Mouse (Mus musculus): Measurements from ENCODE around the gene Naa20. TPM values are rescaled to one million over a fixed set of nuclear protein-coding genes. Genes with fewer than 3 reads are reported as not detected.

Gene Naa20
- 118 and 121 TPM in 2 replicates for polyA plus RNA-seq (2015; fragmentation: Nextera tagmentation; extraction: Ambion mirVana)

DNA sequence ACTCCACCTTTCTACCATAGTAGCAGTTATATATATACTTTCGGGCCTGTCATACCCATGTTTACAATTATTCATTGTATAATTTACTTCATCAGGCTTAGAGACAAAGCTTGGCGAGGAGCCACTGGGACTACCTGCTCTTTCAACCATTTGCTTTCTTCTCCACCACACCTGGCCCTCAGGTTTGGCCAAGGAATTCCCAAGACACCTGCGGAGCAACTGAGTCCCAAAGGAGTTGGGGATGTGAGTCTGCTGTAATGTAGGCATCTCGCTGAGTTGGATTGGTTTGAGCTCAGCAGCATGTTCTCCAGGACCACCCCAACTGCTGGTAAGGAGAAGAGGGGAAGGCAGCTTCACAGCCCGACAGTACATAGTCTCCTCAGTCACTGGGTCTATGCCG lies at the start of gene Naa20:
Naa20 (plus strand) TSS at position 239 of the 400 bp plus-strand sequence.
- peak within 1 kb of the TSS; percentile 77 for H3K4me2 ChIP-seq
- peak within 1 kb of the TSS; percentile 94; the same call in 1 of the 2 replicates for H3K9ac ChIP-seq
- H3K9me3 ChIP-seq, result no peaks in the 10 kb centered on the region
- peak within 1 kb of the TSS; percentile 99 for H3K4me3 ChIP-seq
- 0 out of 2 replicates have a peak, but pooled peaks cover under 1% of the 10 kb centered on the region for H3K36me3 ChIP-seq
- WGBS, result 91% methylated on average over 6 of the region's 6 CpGs
- H3K27ac ChIP-seq, result no peak within 1 kb of the TSS
- ATAC-seq (ENCODE audit: low FRiP score), result no peak
- H3K4me1 ChIP-seq (replicated peaks), result peaks cover 19% of the 10 kb centered on the region
- H3K27me3 ChIP-seq, result no peaks in the 10 kb centered on the region

- Histone ChIP-seq H3K27me3 (no peaks in the 10 kb centered on the region), H3K27ac (no peak overlapping the region), H3K9ac (no peak overlapping the region), H3K9me3 (no peaks in the 10 kb centered on the region), H3K36me3 (no peaks in the 10 kb centered on the region; the same call in 1 of the 2 replicates), H3K4me2 (no peak overlapping the region), H3K4me1 (replicated peaks) (peaks cover 27% of the 10 kb centered on the region), H3K4me3 (no peak overlapping the region)
- 91% methylated on average over 9 of the region's 9 CpGs for WGBS
- no peak for ATAC-seq (ENCODE audit: low FRiP score)
These were observed 46.1 kb upstream of the Naa20 start for GRCm38 (mm10) chr2:145855831-145856230.

GRCm38 (mm10) chr2:145857864-145858263 lies 44.0 kb upstream of the Naa20 start:
- Histone ChIP-seq H3K27ac (no peak overlapping the region), H3K9me3 (no peaks in the 10 kb centered on the region), H3K36me3 (no peaks in the 10 kb centered on the region), H3K27me3 (no peaks in the 10 kb centered on the region), H3K4me3 (no peak overlapping the region), H3K9ac (no peak overlapping the region), H3K4me2 (no peak overlapping the region), H3K4me1 (replicated peaks) (peaks cover 33% of the 10 kb centered on the region)
- 76% methylated on average over 8 of the region's 8 CpGs for WGBS
- no peak for ATAC-seq (ENCODE audit: low FRiP score)

- H3K27ac ChIP-seq, result peak overlapping the region; percentile 85
These were observed 42.4 kb upstream of the Naa20 start for GRCm38 (mm10) chr2:145859442-145859931.

GRCm38 (mm10) chr2:145859932-145860801 lies 41.7 kb upstream of the Naa20 start:
- peak; percentile 86 for ATAC-seq (ENCODE audit: low FRiP score)
- peak overlapping the region; percentile 85 for H3K27ac ChIP-seq
- no peaks in the 10 kb centered on the region for H3K27me3 ChIP-seq
- no peaks in the 10 kb centered on the region for H3K9me3 ChIP-seq
- WGBS, result 10% methylated on average over 40 of the region's 40 CpGs
- H3K9ac ChIP-seq, result peak overlapping the region; percentile 62
- peak overlapping the region; percentile 56 for H3K4me2 ChIP-seq
- 0 out of 2 replicates have a peak, but pooled peaks cover 3% of the 10 kb centered on the region for H3K36me3 ChIP-seq
- H3K4me1 ChIP-seq (replicated peaks), result peaks cover 38% of the 10 kb centered on the region
- H3K4me3 ChIP-seq, result peak overlapping the region; percentile 36

More at GRCm38 (mm10) chr2:145859442-145859931, 42.4 kb upstream of the Naa20 start:
- Histone ChIP-seq H3K9me3 (no peaks in the 10 kb centered on the region), H3K9ac (0 out of 2 replicates have a peak overlapping the region, but pooled peaks have one; percentile 62), H3K4me3 (peak overlapping the region; percentile 36), H3K36me3 (0 out of 2 replicates have a peak, but pooled peaks cover 3% of the 10 kb centered on the region), H3K4me1 (replicated peaks) (peaks cover 38% of the 10 kb centered on the region), H3K4me2 (peak overlapping the region; percentile 56), H3K27me3 (no peaks in the 10 kb centered on the region)
- 50% methylated on average over 7 of the region's 7 CpGs for WGBS
- peak; percentile 28 for ATAC-seq (ENCODE audit: low FRiP score)

- Histone ChIP-seq H3K4me1 (replicated peaks) (peaks cover 38% of the 10 kb centered on the region), H3K9ac (peak overlapping the region; percentile 62)
These were observed 40.4 kb upstream of the Naa20 start for GRCm38 (mm10) chr2:145861193-145862123.

GRCm38 (mm10) chr2:145862206-145862817 lies 39.6 kb upstream of the Naa20 start:
- ATAC-seq (ENCODE audit: low FRiP score), result no peak
- Histone ChIP-seq H3K4me2 (peak overlapping the region; percentile 56), H3K36me3 (peaks cover 8% of the 10 kb centered on the region; the same call in 1 of the 2 replicates), H3K9ac (peak overlapping the region; percentile 19; the same call in 1 of the 2 replicates), H3K4me3 (peak overlapping the region; percentile 36), H3K4me1 (replicated peaks) (peaks cover 38% of the 10 kb centered on the region), H3K27me3 (no peaks in the 10 kb centered on the region), H3K27ac (peak overlapping the region; percentile 30; the same call in 1 of the 2 replicates), H3K9me3 (no peaks in the 10 kb centered on the region)
- 27% methylated on average over 10 of the region's 10 CpGs for WGBS

More at GRCm38 (mm10) chr2:145861193-145862123, 40.4 kb upstream of the Naa20 start:
- Histone ChIP-seq H3K9me3 (no peaks in the 10 kb centered on the region), H3K27ac (peak overlapping the region; percentile 85), H3K36me3 (0 out of 2 replicates have a peak, but pooled peaks cover 3% of the 10 kb centered on the region), H3K4me2 (peak overlapping the region; percentile 56), H3K4me3 (peak overlapping the region; percentile 36), H3K27me3 (no peaks in the 10 kb centered on the region)
- WGBS, result 59% methylated on average over 8 of the region's 8 CpGs
- no peak for ATAC-seq (ENCODE audit: low FRiP score)

GRCm38 (mm10) chr2:145865344-145865743 lies 36.6 kb upstream of the Naa20 start:
- Histone ChIP-seq H3K27ac (no peak overlapping the region), H3K36me3 (peaks cover 8% of the 10 kb centered on the region; the same call in 1 of the 2 replicates), H3K9ac (no peak overlapping the region), H3K4me3 (no peak overlapping the region), H3K9me3 (no peaks in the 10 kb centered on the region), H3K4me1 (replicated peaks) (peaks cover 16% of the 10 kb centered on the region), H3K4me2 (no peak overlapping the region), H3K27me3 (no peaks in the 10 kb centered on the region)
- 88% methylated on average over 3 of the region's 3 CpGs for WGBS
- ATAC-seq (ENCODE audit: low FRiP score), result no peak

GRCm38 (mm10) chr2:145866238-145866637 lies 35.7 kb upstream of the Naa20 start:
- Histone ChIP-seq H3K27ac (no peak overlapping the region), H3K4me3 (no peak overlapping the region), H3K4me2 (no peak overlapping the region), H3K9ac (no peak overlapping the region), H3K4me1 (replicated peaks) (0 out of 2 replicates have a peak, but pooled peaks cover 7% of the 10 kb centered on the region), H3K36me3 (peaks cover 8% of the 10 kb centered on the region; the same call in 1 of the 2 replicates), H3K9me3 (no peaks in the 10 kb centered on the region), H3K27me3 (no peaks in the 10 kb centered on the region)
- WGBS, result 96% methylated on average over 3 of the region's 3 CpGs
- no peak for ATAC-seq (ENCODE audit: low FRiP score)

GRCm38 (mm10) chr2:145866695-145867449 lies 35.0 kb upstream of the Naa20 start:
- Histone ChIP-seq H3K9me3 (no peaks in the 10 kb centered on the region), H3K4me3 (no peak overlapping the region), H3K27me3 (no peaks in the 10 kb centered on the region), H3K36me3 (peaks cover 8% of the 10 kb centered on the region; the same call in 1 of the 2 replicates), H3K4me2 (no peak overlapping the region), H3K27ac (no peak overlapping the region), H3K4me1 (replicated peaks) (0 out of 2 replicates have a peak, but pooled peaks cover 4% of the 10 kb centered on the region), H3K9ac (no peak overlapping the region)
- no peak for ATAC-seq (ENCODE audit: low FRiP score)
- 92% methylated on average over 11 of the region's 11 CpGs for WGBS
